Mouse (Mus musculus): Measurements from ENCODE around the gene Tnfsf9. TPM values are rescaled to one million over a fixed set of nuclear protein-coding genes. Genes with fewer than 3 reads are reported as not detected.
"Not testable (repeated sequence)": the region's sequence is repeated elsewhere in the genome, so short reads cannot be mapped to it uniquely, and the experiment has no call there.

Gene Tnfsf9
- polyA plus RNA-seq, 1 experiment from 2014 or later = 9.3 TPM

DNA sequence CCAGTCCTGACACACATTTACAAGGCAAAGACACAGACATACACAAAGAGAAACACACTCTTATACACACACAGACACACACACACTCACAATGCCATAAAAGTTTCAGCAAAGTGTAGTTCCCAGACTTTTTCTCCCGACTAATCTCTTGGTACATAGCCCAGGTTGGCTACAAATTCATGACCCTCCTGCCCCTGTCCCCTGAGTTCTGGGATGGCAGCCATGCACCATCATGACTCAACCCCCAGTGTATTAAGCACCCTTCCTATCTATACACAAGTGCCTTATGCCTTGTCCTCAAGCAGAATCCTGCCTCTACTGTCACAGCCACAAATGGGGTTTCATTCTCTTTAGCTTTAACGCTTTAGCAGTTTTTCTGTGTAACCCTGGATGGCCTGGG is 11.7 kb downstream of the Tnfsf9 start:
- H3K36me3 ChIP-seq (ENCODE audit: control insufficient read depth, insufficient read depth, low read length) = no peaks in the 10 kb centered on the region
- 79% methylated on average over 2 of the region's 2 CpGs for WGBS
- no peak overlapping the region for H3K27ac ChIP-seq (replicated peaks; ENCODE audit: low read depth, low read length)
- no peaks in the 10 kb centered on the region for H3K9me3 ChIP-seq (ENCODE audit: control insufficient read depth, low read length)
- no peak overlapping the region for H3K4me2 ChIP-seq (ENCODE audit: low read depth, severe bottlenecking)
- no peaks in the 10 kb centered on the region for H3K27me3 ChIP-seq (ENCODE audit: control insufficient read depth, insufficient read depth, low read length)
- no peaks in the 10 kb centered on the region for H3K4me1 ChIP-seq (ENCODE audit: control insufficient read depth, insufficient read depth, low read length)
- no peak overlapping the region for H3K4me3 ChIP-seq (ENCODE audit: low read depth, low read length)
- H3K9ac ChIP-seq (ENCODE audit: low read length) = no peak overlapping the region
- no peak for DNase-seq (ENCODE audit: low spot score)
- no peak for ATAC-seq (ENCODE audit: insufficient number of reproducible peaks, low FRiP score, low TSS enrichment, low read depth)

DNA sequence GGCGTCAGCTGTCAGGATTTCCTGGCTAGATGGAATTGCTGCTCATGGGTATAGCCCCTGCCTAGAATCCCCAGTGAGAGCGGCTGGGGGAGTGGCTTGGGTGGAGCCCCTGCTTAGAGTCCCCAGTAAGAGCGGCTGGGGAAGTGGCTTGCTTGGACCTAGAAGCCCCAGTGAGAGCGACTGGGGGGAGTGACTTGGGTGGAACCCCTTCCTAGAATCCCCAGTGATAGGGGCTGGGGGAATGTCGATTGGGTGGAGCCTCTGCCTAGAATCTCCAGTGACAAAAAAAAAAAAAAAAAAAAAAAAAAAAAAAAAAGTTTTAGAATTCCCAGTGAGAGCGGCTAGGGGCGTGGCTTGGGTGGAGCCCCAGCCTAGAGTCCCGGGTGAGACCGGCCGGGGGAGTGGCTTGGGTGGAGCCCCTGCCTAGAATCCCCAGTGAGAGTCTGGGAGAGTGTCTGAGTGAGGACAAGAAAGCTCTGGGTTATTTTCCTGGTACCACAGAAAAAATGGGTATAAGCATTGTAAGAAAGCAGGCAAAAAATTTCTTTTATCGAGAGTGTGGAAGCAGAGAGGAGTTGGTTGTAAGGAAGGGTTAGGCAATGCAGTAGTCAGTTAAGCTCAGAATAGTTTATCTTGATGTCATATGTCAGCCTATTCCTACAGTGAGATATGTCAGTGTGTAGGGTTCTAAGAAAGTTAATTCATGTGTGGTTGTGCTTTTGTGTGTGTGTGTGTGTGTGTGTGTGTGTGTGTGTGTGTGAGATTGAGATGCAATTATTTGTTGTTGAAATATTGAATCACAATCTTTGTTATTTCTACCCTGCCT is 13.6 kb downstream of the Tnfsf9 start:
- DNase-seq (ENCODE audit: low spot score) (peak; percentile 55), ATAC-seq (ENCODE audit: insufficient number of reproducible peaks, low FRiP score, low TSS enrichment, low read depth) (peak; percentile 73; the same call in 1 of the 2 replicates)
- Histone ChIP-seq H3K4me3 (ENCODE audit: low read depth, low read length) (no peak overlapping the region), H3K4me2 (ENCODE audit: low read depth, severe bottlenecking) (peak overlapping the region; percentile 1; the same call in 1 of the 2 replicates), H3K36me3 (ENCODE audit: control insufficient read depth, insufficient read depth, low read length) (no peaks in the 10 kb centered on the region), H3K27me3 (ENCODE audit: control insufficient read depth, insufficient read depth, low read length) (no peaks in the 10 kb centered on the region), H3K4me1 (ENCODE audit: control insufficient read depth, insufficient read depth, low read length) (no peaks in the 10 kb centered on the region), H3K9me3 (ENCODE audit: control insufficient read depth, low read length) (no peaks in the 10 kb centered on the region), H3K27ac (replicated peaks; ENCODE audit: low read depth, low read length) (no peak overlapping the region), H3K9ac (ENCODE audit: low read length) (no peak overlapping the region)
- 0% methylated on average over 11 of the region's 11 CpGs for WGBS

DNA sequence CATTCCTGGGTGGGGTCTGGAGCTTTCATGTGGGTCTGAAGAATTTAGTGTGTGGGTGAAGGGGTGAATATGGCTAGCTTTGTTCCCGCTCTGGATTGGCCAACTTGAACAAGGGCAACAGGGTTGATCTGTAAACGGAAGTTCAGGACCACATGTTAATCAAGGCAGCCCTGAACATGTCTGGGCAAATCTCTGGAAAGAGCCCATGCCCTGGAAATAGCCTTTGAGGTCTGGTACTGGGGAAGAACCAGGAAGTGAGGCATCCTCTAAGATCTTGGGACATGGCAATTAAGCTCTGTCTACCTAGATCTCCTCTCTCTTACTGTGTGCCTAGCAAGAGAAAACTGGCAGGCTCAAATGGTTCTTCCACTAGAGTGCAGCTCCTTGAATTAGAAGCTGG is 16.7 kb downstream of the Tnfsf9 start:
- Histone ChIP-seq H3K9ac (ENCODE audit: low read length) (no peak overlapping the region), H3K4me1 (ENCODE audit: control insufficient read depth, insufficient read depth, low read length) (no peaks in the 10 kb centered on the region), H3K27ac (replicated peaks; ENCODE audit: low read depth, low read length) (no peak overlapping the region), H3K9me3 (ENCODE audit: control insufficient read depth, low read length) (no peaks in the 10 kb centered on the region), H3K36me3 (ENCODE audit: control insufficient read depth, insufficient read depth, low read length) (no peaks in the 10 kb centered on the region), H3K4me3 (ENCODE audit: low read depth, low read length) (no peak overlapping the region), H3K27me3 (ENCODE audit: control insufficient read depth, insufficient read depth, low read length) (no peaks in the 10 kb centered on the region), H3K4me2 (ENCODE audit: low read depth, severe bottlenecking) (no peak overlapping the region)
- WGBS = 76% methylated on average over 2 of the region's 2 CpGs
- ATAC-seq (ENCODE audit: insufficient number of reproducible peaks, low FRiP score, low TSS enrichment, low read depth) (no peak), DNase-seq (ENCODE audit: low spot score) (no peak)

DNA sequence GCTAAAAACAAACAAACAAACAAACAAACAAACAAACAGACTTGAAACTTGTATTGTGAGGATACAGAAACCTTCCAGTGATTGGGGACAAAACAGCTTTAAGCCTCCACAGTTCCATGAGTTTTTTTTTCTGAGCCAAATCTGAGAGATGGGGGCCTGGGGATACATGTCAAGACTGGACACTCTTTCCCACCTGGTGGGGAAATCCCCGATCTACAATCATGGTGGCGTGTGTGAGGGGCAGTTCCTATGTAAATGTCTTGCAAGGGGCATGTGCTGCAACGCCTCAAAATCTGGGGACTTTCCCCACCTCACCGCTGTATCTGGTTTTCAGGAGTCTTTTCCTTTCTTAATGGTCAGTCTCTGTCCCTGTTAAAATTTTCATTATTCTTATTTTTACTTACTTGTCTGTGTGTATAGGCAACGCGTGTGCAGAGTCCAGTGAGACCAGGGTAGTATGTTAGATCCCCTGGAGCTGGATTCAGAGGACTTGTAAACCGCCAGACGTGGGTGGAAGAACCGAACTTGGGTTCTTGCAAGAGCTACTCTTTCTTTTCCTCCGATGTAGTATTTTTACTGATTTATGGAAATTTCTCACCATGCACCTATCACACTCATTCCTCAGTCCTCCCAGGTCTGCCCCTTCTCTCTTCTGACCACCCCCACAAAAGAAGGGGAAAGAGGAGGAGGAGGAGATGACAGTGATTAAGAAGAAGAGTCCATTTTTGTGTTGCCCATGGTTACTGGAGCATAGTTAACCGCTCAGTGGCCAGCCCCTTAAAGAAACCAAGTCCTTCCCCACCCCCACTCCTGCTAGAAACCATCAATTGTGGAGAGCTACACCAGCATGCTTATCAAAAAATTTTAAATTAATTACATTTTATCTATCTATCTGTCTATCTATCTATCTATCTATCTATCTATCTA is 18.3 kb downstream of the Tnfsf9 start:
- no peak overlapping the region for H3K4me2 ChIP-seq (ENCODE audit: low read depth, severe bottlenecking)
- WGBS = 83% methylated on average over 11 of the region's 11 CpGs
- no peak overlapping the region for H3K27ac ChIP-seq (replicated peaks; ENCODE audit: low read depth, low read length)
- H3K9ac ChIP-seq (ENCODE audit: low read length) = no peak overlapping the region
- ATAC-seq (ENCODE audit: insufficient number of reproducible peaks, low FRiP score, low TSS enrichment, low read depth) = no peak
- H3K36me3 ChIP-seq (ENCODE audit: control insufficient read depth, insufficient read depth, low read length) = no peaks in the 10 kb centered on the region
- H3K27me3 ChIP-seq (ENCODE audit: control insufficient read depth, insufficient read depth, low read length) = no peaks in the 10 kb centered on the region
- H3K4me3 ChIP-seq (ENCODE audit: low read depth, low read length) = no peak overlapping the region
- no peaks in the 10 kb centered on the region for H3K4me1 ChIP-seq (ENCODE audit: control insufficient read depth, insufficient read depth, low read length)
- DNase-seq (ENCODE audit: low spot score) = no peak
- no peaks in the 10 kb centered on the region for H3K9me3 ChIP-seq (ENCODE audit: control insufficient read depth, low read length)

DNA sequence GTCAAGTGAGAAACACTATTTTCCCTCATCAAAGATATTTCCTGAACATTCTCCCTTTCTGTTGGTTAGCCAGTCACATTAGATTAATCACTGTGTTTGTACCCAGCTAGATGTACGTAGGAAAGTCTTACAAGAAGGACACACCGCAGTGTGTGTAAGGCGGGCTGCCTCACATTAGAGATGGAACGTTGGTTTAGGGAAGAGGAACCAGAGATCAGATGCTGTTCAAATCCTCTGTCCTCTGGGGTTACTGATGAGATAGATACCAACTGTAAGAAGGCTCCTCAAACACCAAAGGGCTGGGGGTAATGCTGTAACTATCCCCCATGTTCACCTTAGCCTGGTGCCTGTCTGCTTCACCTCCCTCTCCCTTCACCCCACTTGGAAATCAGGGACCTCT is 19.7 kb downstream of the Tnfsf9 start:
- ATAC-seq (ENCODE audit: insufficient number of reproducible peaks, low FRiP score, low TSS enrichment, low read depth) (no peak), DNase-seq (ENCODE audit: low spot score) (no peak)
- H3K4me1 ChIP-seq (ENCODE audit: control insufficient read depth, insufficient read depth, low read length) = no peaks in the 10 kb centered on the region
- H3K9ac ChIP-seq (ENCODE audit: low read length) = no peak overlapping the region
- H3K9me3 ChIP-seq (ENCODE audit: control insufficient read depth, low read length) = no peaks in the 10 kb centered on the region
- no peak overlapping the region for H3K27ac ChIP-seq (replicated peaks; ENCODE audit: low read depth, low read length)
- no peak overlapping the region for H3K4me3 ChIP-seq (ENCODE audit: low read depth, low read length)
- H3K4me2 ChIP-seq (ENCODE audit: low read depth, severe bottlenecking) = no peak overlapping the region
- H3K27me3 ChIP-seq (ENCODE audit: control insufficient read depth, insufficient read depth, low read length) = no peaks in the 10 kb centered on the region
- H3K36me3 ChIP-seq (ENCODE audit: control insufficient read depth, insufficient read depth, low read length) = no peaks in the 10 kb centered on the region
- 83% methylated on average over 4 of the region's 4 CpGs for WGBS

DNA sequence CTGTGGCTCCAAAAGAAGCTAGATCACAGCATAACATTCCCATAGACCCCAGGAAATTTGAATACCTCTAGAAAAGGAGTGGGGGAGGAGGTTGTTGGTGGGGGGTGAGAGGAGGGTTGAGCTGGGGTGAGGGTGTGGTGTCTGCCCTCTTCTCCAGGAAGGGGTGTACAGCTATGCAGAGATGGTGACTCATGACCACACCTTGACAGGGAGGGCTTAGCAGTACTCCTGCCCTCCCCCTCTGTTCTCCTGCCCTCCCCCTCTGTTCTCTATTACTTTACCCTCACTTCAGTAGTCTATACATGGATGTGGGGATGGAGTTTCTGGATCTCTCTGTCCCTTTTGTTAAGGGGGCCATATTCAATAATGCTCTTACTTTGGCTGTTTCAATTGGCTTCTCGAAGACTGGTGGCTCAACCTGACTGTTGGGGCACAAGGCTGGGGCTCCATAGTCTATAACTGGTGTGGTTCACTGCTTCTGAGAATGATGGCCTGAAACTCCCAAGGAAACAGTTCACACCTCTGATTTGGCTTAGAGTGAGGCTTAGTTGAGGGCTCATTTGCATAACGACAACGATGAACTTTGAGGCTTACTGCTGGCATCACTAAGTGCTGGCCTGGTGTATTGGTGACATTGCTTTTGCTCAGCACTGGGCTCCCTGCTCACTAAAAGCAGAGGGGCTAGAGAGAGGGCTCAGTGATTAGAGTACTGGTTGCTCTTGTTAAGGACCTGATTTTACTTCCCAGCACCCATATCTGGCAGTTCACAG is 20.9 kb downstream of the Tnfsf9 start:
- H3K4me3 ChIP-seq (ENCODE audit: low read depth, low read length) = no peak overlapping the region
- H3K4me1 ChIP-seq (ENCODE audit: control insufficient read depth, insufficient read depth, low read length) = no peaks in the 10 kb centered on the region
- H3K4me2 ChIP-seq (ENCODE audit: low read depth, severe bottlenecking) = no peak overlapping the region
- 60% methylated on average over 3 of the region's 3 CpGs for WGBS
- H3K27me3 ChIP-seq (ENCODE audit: control insufficient read depth, insufficient read depth, low read length) = no peaks in the 10 kb centered on the region
- H3K9ac ChIP-seq (ENCODE audit: low read length) = no peak overlapping the region
- DNase-seq (ENCODE audit: low spot score) = no peak
- no peak overlapping the region for H3K27ac ChIP-seq (replicated peaks; ENCODE audit: low read depth, low read length)
- no peaks in the 10 kb centered on the region for H3K9me3 ChIP-seq (ENCODE audit: control insufficient read depth, low read length)
- H3K36me3 ChIP-seq (ENCODE audit: control insufficient read depth, insufficient read depth, low read length) = no peaks in the 10 kb centered on the region
- no peak for ATAC-seq (ENCODE audit: insufficient number of reproducible peaks, low FRiP score, low TSS enrichment, low read depth)

DNA sequence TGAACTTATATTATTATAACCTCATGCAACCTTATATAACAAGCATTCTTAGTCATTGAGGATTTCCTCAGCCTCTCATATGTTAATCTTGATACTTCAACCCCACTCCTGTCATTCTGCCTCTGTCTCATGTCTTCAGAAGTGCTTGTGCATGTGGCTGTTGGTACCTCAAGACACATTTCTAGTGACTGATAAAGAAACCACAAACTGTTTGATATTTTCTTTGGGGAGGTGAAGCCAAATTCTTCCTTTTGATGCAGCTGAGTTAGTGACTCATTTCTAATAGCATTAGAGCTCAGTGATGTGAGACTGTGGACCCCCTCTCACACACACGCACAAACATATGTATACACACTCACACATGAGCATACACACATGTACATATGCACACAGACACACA is 26.7 kb downstream of the Tnfsf9 start:
- WGBS = 87% methylated on average over 1 of the region's 1 CpGs
- H3K4me1 ChIP-seq (ENCODE audit: control insufficient read depth, insufficient read depth, low read length) = no peaks in the 10 kb centered on the region
- no peak overlapping the region for H3K4me3 ChIP-seq (ENCODE audit: low read depth, low read length)
- H3K4me2 ChIP-seq (ENCODE audit: low read depth, severe bottlenecking) = no peak overlapping the region
- H3K27me3 ChIP-seq (ENCODE audit: control insufficient read depth, insufficient read depth, low read length) = no peaks in the 10 kb centered on the region
- H3K27ac ChIP-seq (replicated peaks; ENCODE audit: low read depth, low read length) = no peak overlapping the region
- DNase-seq (ENCODE audit: low spot score) (no peak), ATAC-seq (ENCODE audit: insufficient number of reproducible peaks, low FRiP score, low TSS enrichment, low read depth) (no peak)
- no peaks in the 10 kb centered on the region for H3K9me3 ChIP-seq (ENCODE audit: control insufficient read depth, low read length)
- H3K36me3 ChIP-seq (ENCODE audit: control insufficient read depth, insufficient read depth, low read length) = no peaks in the 10 kb centered on the region
- H3K9ac ChIP-seq (ENCODE audit: low read length) = no peak overlapping the region

DNA sequence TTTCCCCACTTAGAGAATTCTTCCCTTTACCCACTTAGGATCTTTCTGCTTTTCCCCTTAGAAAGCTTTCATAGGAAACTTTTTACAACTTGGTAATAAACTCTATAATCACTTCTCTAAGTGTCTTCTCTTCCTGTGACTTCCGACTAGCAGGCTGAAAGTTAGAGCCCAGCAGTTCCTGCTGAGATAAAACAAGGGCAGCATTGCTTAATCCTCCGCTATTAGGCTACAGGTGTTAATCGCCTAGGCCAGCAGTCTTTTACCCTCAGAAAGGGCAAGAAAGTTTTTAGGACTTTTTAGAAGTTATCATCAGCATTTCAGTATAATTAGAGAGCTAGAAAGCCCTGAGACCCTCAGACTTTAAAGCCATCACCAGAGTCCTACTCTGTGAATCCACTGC is 28.9 kb downstream of the Tnfsf9 start:
- not testable (repeated sequence) for H3K4me3 ChIP-seq (ENCODE audit: low read depth, low read length); H3K9me3 ChIP-seq (ENCODE audit: control insufficient read depth, low read length); DNase-seq (ENCODE audit: low spot score); H3K4me1 ChIP-seq (ENCODE audit: control insufficient read depth, insufficient read depth, low read length); H3K27ac ChIP-seq (replicated peaks; ENCODE audit: low read depth, low read length); H3K9ac ChIP-seq (ENCODE audit: low read length); ATAC-seq (ENCODE audit: insufficient number of reproducible peaks, low FRiP score, low TSS enrichment, low read depth); H3K4me2 ChIP-seq (ENCODE audit: low read depth, severe bottlenecking); H3K36me3 ChIP-seq (ENCODE audit: control insufficient read depth, insufficient read depth, low read length); H3K27me3 ChIP-seq (ENCODE audit: control insufficient read depth, insufficient read depth, low read length)
- 2% methylated on average over 3 of the region's 3 CpGs for WGBS
